Mouse (Mus musculus): Measurements from ENCODE around the gene Wdr18. TPM values are rescaled to one million over a fixed set of nuclear protein-coding genes. Genes with fewer than 3 reads are reported as not detected.
A peak's percentile ranks its signal among the peaks of the same experiment; 100 is the strongest.

The Wdr18 gene
- polyA plus RNA-seq (2015; fragmentation: Nextera tagmentation; extraction: Ambion mirVana): 80.2 and 94.8 TPM in 2 replicates

DNA sequence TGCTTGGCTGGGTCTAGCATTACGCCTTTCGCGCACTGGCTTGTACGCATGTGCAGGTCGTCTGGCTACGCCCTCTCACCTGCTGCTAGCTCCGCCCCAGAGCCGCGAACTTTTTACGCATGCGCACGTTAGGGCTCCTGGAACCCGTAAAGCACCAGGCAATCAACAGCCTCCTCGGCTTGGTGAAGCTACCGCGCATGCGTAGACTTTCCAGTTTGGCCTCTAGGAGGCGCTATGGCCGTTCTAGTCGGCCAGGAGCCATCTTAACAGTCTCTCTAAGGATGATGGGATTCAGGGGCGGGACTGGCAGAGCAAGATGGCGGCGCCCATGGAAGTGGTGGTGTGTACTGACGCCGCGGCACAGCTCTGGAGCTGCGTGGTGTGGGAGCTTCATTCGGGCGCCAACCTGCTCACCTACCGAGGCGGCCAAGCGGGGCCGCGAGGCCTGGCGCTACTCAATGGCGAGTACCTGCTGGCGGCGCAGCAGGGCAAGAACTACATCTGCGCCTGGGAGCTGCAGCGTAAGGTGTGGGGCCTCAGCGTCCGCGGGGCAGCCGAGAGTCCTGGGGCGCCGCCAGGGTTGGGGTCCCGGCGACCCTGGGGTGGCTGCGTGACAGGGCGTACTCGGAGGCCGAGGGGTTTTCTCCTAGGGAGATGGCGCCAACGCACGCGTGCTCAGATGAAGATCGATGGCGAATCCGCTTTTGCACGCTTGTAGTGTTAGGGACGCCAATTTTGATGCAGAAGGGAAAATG, at the start of gene Wdr18:
Gene Wdr18 (plus strand): TSS at position 306 of the 755 bp plus-strand sequence.
- Histone ChIP-seq H3K4me2 (peak within 1 kb of the TSS; percentile 93), H3K9me3 (replicated peaks) (no peaks in the 10 kb centered on the region), H3K4me3 (peak within 1 kb of the TSS; percentile 97), H3K4me1 (peaks cover 15% of the 10 kb centered on the region), H3K27me3 (0 out of 2 replicates have a peak, but pooled peaks cover 5% of the 10 kb centered on the region), H3K36me3 (ENCODE audit: poor library complexity, severe bottlenecking) (peaks cover 35% of the 10 kb centered on the region), H3K27ac (peak within 1 kb of the TSS; percentile 41), H3K9ac (peak within 1 kb of the TSS; percentile 79)
- ATAC-seq: peak; percentile 98
- WGBS: under 1% methylated on average over 61 of the region's 61 CpGs

DNA sequence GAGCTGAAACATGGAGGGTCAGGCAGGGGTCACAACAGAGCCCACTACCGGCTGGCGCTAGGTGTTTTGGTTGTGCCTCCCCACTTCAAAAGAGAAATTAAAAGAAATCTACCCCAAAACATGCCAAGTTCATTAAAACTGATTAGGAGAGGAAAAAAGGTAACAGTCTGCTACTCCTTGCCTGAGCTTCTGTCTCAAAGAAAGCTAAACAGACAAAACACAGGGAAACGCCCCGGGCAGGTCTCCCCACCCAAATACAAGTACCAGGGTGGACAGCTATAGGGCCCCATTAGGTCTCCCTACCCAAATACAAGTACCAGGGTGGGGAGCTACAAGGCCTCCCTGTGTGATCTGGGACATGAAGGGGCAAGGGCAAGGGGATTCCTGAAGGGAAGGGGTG, 49.4 kb upstream of the Wdr18 start, which contains the start of gene Gm26602:
Gene Gm26602 (plus strand): TSS at position 301 of the 400 bp plus-strand sequence.
- no peak for ATAC-seq

DNA sequence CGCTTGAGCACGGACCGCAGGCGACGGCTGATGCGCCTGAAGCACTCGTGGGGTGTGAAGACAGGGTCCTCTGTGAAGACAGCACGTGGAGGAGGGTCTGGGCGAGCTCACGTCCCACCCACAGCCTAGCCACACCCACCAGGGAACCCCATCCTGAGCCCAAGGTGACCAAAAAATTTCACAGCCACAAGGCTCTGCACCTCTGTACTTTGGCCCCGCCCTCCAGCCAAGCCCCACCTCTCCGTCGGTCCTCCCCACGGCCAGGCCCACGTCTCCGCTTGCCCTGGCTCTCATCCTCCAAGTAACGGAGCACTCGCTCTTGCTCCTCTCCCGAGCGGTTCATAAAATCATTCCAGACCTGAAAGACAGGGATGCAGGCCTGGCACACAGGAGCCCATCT, 47.5 kb upstream of the Wdr18 start:
- WGBS: 70% methylated on average over 20 of the region's 20 CpGs
- no peak for ATAC-seq
- Histone ChIP-seq H3K4me1 (peaks cover 41% of the 10 kb centered on the region), H3K27ac (no peak overlapping the region), H3K4me3 (no peak overlapping the region), H3K9me3 (replicated peaks) (no peaks in the 10 kb centered on the region), H3K4me2 (no peak overlapping the region), H3K36me3 (ENCODE audit: poor library complexity, severe bottlenecking) (peaks cover 25% of the 10 kb centered on the region), H3K27me3 (peaks cover 3% of the 10 kb centered on the region), H3K9ac (no peak overlapping the region)

More for the DNA sequence above, 49.4 kb upstream of the Wdr18 start, which contains the start of gene Gm26602:
- Histone ChIP-seq H3K27ac (peak within 1 kb of the TSS; percentile 82; the same call in 1 of the 2 replicates), H3K4me2 (peak within 1 kb of the TSS; percentile 46), H3K9ac (peak within 1 kb of the TSS; percentile 41), H3K4me1 (peaks cover 31% of the 10 kb centered on the region), H3K36me3 (ENCODE audit: poor library complexity, severe bottlenecking) (peaks cover 38% of the 10 kb centered on the region), H3K4me3 (no peak within 1 kb of the TSS), H3K27me3 (no peaks in the 10 kb centered on the region), H3K9me3 (replicated peaks) (no peaks in the 10 kb centered on the region)
- WGBS: 94% methylated on average over 4 of the region's 4 CpGs

DNA sequence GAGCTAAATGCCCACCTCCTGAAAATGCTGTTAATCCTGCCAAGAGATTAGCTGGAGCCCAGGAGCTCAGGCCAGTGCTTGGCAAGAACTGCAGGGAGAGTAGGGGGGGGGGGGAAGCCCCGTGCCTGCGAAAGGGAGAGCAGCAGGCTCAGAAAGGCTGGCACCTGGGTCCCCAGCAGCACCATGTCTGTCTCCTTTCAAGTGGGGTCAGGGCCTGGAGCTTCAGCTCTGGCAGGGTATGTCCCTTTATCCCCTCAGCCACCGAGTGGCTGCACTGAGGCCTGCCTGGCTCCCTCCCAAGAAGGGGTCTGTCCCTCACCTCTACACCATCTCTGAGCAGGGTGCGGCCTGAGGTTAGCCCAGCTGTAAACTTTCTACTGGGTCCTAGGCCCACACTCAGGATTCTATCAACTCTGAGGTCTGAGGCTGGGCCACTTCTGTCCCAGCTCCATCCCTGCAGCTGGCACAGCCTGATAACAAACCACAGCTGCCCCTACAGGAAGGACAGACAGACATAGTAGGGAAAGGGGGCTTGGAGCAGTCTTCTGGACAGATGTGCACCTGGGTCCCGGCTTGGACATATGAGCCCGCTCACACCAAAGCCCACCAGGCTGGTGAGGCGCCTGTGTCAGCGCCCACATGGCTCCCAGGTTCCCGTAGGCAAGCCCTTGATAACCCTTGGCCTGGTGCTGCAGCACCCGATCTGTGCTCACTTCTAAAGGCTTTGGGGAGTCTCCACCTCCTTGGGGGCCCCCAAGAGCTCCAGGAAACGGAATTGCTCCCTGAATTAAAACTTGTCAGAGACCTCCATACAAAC, 45.6 kb upstream of the Wdr18 start:
- Histone ChIP-seq H3K27ac (peak overlapping the region; percentile 45), H3K4me1 (peaks cover 41% of the 10 kb centered on the region), H3K36me3 (ENCODE audit: poor library complexity, severe bottlenecking) (peaks cover 25% of the 10 kb centered on the region), H3K4me3 (no peak overlapping the region), H3K27me3 (peaks cover 22% of the 10 kb centered on the region), H3K9me3 (replicated peaks) (no peaks in the 10 kb centered on the region), H3K4me2 (peak overlapping the region; percentile 16; the same call in 1 of the 2 replicates), H3K9ac (peak overlapping the region; percentile 45)
- ATAC-seq: no peak
- 58% methylated on average over 11 of the region's 11 CpGs for WGBS

DNA sequence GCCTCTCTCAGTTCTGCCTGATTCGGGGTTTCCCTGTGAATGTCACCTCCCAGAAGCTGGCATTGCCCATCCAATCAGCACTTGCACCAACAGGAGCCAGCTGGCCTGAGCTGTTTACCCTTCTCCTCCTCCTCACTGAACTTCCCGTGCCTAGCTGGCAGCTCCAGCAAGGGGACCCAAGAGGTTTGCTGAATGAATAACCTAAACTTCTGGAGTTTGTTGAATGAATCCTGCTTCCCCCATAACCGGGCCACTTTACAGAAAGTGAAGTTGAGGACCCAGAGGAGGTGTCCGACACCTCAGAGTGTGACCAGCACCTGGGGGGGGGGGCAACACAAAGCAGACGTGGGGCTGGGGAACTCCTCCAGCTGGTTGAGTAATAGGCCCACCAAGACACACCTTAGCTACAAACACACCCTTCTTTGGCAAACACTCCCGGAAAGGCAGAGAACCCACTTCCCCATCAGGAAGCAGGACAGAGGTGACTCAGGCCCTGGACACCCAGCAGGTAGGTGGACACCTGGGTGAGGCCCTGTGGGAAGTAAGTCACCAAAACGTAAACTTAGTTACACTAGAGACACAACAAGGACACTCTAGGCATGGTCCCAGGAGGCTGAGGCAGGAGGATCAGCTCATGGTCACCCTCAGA, 44.9 kb upstream of the Wdr18 start:
- Histone ChIP-seq H3K36me3 (ENCODE audit: poor library complexity, severe bottlenecking) (peaks cover 25% of the 10 kb centered on the region), H3K4me2 (peak overlapping the region; percentile 98), H3K27ac (no peak overlapping the region), H3K9ac (peak overlapping the region; percentile 45), H3K4me3 (no peak overlapping the region), H3K4me1 (peaks cover 37% of the 10 kb centered on the region), H3K27me3 (peaks cover 29% of the 10 kb centered on the region), H3K9me3 (replicated peaks) (no peaks in the 10 kb centered on the region)
- no peak for ATAC-seq
- 77% methylated on average over 7 of the region's 7 CpGs for WGBS

DNA sequence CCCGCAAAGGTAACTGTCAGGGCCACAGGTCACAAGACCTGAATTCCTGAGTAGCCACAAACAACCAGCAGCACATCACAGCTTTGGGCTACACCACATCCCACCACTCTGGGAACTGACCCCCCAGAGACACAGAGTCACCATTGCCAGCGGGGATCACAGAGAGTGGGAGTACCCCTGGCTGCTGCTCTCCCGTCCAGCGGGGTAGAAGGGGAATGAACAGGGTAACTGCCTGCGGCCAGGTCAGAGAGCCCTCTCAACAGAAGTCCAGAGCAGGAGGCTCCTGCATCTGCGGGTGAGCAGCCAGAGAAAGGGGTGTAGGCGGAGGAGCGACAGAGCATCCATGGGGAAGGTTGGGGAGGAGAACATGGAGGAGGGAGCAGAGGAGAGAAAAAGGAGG, 43.9 kb upstream of the Wdr18 start:
- peak overlapping the region; percentile 82 for H3K4me3 ChIP-seq
- peaks cover 19% of the 10 kb centered on the region for H3K36me3 ChIP-seq (ENCODE audit: poor library complexity, severe bottlenecking)
- H3K9ac ChIP-seq: peak overlapping the region; percentile 98
- H3K27ac ChIP-seq: no peak overlapping the region; the same call in 1 of the 2 replicates
- ATAC-seq: no peak
- peak overlapping the region; percentile 98 for H3K4me2 ChIP-seq
- 8% methylated on average over 8 of the region's 8 CpGs for WGBS
- peaks cover 46% of the 10 kb centered on the region for H3K4me1 ChIP-seq
- H3K9me3 ChIP-seq (replicated peaks): no peaks in the 10 kb centered on the region
- H3K27me3 ChIP-seq: peaks cover 39% of the 10 kb centered on the region

DNA sequence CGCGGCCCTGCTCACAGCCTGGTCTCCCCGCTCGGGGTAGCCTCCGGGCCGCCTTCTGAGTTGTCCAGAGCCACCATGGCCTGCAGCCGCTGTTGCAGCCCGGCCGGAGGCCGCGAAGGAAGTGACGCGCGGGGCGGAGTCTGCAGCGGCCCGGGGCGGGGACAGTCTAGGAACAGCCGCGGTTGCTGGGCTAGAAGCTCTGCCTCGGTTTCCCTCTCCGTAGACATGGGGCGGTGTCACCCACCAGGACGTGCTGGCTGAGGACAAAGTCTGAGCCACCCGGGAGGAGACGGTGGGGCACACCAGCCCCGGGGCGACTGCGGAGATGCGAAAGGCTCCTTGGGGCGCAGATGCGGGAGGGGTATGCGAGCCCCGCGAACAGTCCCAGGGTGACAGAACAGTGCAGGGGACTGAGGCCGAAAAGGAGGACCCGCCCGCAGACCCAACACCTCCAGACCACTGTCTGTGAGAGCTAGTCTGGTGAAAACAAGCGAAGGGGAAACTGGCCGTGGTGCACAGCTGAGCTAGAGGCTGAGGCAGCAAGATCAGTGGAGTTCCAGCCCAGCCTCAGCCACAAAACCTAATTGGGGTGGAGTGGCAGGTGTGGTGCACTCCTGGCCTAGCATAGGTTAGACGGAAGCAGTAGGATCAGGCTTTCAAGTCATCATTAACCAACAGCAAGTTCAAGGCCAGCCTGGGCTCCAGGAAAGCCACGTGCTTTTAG, 43.0 kb upstream of the Wdr18 start, which contains the start of gene Kiss1r:
Gene Kiss1r (plus strand): TSS at position 164 of the 724 bp plus-strand sequence.
- WGBS: 2% methylated on average over 41 of the region's 42 CpGs
- peak within 1 kb of the TSS; percentile 82 for H3K4me3 ChIP-seq
- H3K4me2 ChIP-seq: peak within 1 kb of the TSS; percentile 98
- H3K27ac ChIP-seq: peak within 1 kb of the TSS; percentile 51; the same call in 1 of the 2 replicates
- peak; percentile 90 for ATAC-seq
- H3K9me3 ChIP-seq (replicated peaks): no peaks in the 10 kb centered on the region
- peaks cover 48% of the 10 kb centered on the region for H3K27me3 ChIP-seq
- peak within 1 kb of the TSS; percentile 98 for H3K9ac ChIP-seq
- peaks cover 10% of the 10 kb centered on the region for H3K36me3 ChIP-seq (ENCODE audit: poor library complexity, severe bottlenecking)
- H3K4me1 ChIP-seq: peaks cover 53% of the 10 kb centered on the region

DNA sequence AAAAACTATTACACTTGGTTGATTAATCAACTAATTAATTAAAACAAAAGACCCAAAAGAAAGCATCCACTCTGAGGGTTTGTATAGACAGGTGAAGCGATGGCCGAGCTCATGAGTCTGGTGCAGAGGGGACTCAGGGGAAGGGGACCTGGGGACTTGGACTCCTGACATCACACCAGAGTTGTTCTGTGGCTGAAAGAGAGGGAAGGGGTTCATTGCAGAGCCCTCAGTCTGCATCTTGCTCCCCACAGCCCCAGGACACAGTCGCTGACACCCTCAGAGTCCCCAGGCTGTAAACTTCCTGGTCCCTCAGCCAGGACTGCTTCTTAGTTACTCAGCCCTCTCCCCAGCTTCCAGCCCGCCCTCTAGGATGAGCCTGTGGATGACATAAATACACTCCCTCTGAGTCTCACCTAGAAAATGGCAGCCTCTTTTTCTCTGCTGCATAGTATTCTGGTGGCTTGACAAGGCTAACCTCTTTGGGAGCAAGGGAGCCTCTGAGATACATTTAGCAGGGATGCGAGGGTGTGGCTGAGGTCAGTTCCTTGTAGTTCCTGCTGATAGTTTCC, 42.3 kb upstream of the Wdr18 start:
- Histone ChIP-seq H3K36me3 (ENCODE audit: poor library complexity, severe bottlenecking) (peaks cover 5% of the 10 kb centered on the region; the same call in 1 of the 2 replicates), H3K27me3 (peaks cover 55% of the 10 kb centered on the region), H3K9me3 (replicated peaks) (no peaks in the 10 kb centered on the region), H3K9ac (no peak overlapping the region), H3K4me2 (peak overlapping the region; percentile 98), H3K4me3 (peak overlapping the region; percentile 82; the same call in 1 of the 2 replicates), H3K4me1 (peaks cover 53% of the 10 kb centered on the region), H3K27ac (no peak overlapping the region)
- no peak for ATAC-seq
- WGBS: 55% methylated on average over 5 of the region's 5 CpGs

DNA sequence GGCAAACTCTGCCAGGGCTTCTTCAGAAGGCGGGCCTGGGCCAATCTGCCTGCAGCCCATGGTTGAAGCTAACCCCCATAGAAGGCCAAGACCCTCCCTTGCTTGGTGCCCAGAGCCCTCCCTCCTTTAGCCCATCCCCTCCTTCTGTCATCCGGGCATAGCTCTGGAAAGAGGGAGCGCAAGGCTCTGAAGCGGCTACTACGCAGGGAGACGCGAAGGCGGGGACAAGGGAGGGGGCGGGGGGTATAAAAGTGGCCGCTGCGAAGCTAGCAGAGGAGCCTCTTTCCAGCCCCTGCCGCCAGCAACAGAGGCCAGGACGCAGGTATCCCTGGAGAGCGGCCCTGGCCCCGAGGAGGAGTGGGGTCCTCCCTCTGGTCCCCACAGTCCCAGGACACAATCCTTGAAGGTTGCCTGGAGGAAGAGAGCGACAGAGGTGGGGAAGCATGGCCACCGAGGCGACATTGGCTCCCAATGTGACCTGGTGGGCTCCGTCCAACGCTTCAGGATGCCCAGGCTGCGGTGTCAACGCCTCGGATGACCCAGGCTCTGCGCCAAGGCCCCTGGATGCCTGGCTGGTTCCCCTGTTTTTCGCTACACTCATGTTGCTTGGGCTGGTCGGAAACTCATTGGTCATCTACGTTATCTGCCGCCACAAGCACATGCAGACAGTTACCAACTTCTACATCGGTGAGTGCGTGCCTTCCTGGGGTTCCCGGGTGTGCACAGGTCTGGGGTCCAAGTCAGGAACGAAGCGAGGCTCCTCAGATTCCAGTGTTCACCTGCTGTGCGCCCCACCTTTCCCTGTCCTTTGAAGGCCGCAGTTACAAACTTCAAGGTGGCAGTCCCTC, 41.5 kb upstream of the Wdr18 start:
- Histone ChIP-seq H3K4me1 (peaks cover 53% of the 10 kb centered on the region), H3K27me3 (peaks cover 63% of the 10 kb centered on the region), H3K4me3 (peak overlapping the region; percentile 15; the same call in 1 of the 2 replicates), H3K36me3 (ENCODE audit: poor library complexity, severe bottlenecking) (peaks cover under 1% of the 10 kb centered on the region; the same call in 1 of the 2 replicates), H3K9ac (peak overlapping the region; percentile 2; the same call in 1 of the 2 replicates), H3K9me3 (replicated peaks) (no peaks in the 10 kb centered on the region), H3K4me2 (peak overlapping the region; percentile 16), H3K27ac (no peak overlapping the region)
- ATAC-seq: no peak
- 3% methylated on average over 35 of the region's 35 CpGs for WGBS

DNA sequence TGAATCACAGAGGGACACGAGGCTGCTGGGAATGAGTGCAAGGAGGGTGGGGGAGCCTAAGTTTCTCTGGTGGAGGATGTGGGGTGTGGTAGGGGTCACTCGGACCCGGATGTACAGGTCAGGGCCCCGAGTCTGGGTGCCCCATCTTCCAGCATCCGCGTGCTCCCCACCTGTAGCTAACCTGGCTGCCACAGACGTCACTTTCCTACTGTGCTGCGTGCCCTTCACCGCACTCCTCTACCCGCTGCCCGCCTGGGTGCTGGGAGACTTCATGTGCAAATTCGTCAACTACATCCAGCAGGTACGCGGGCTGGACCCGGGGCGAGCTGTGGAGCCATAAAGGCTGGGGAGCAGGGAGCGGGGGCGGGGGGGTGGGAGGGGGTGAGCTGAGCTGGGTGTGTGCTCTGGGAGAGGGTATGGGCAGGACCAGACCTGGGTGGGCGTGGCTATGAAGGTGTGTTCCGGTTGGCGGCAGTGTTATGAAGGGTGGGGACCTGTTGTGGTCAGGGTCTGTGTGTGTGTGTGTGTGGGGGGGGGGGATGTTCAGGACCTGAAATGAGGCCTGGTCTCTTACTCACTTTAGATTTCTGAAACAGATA, 40.6 kb upstream of the Wdr18 start:
- Histone ChIP-seq H3K36me3 (ENCODE audit: poor library complexity, severe bottlenecking) (no peaks in the 10 kb centered on the region), H3K27me3 (peaks cover 72% of the 10 kb centered on the region), H3K27ac (no peak overlapping the region), H3K4me3 (0 out of 2 replicates have a peak overlapping the region, but pooled peaks have one; percentile 3), H3K9me3 (replicated peaks) (no peaks in the 10 kb centered on the region), H3K4me1 (peaks cover 47% of the 10 kb centered on the region), H3K9ac (no peak overlapping the region), H3K4me2 (no peak overlapping the region)
- no peak for ATAC-seq
- WGBS: 3% methylated on average over 21 of the region's 21 CpGs
